Mouse (Mus musculus) Patski (cell line): ENCODE results near the gene Shisal2b. TPM values are rescaled to one million over a fixed set of nuclear protein-coding genes. Genes with fewer than 3 reads are reported as not detected.

ENCODE experiments used
- ATAC-seq: fragments of 100-300 bp; one replicate; pipeline ENCODE4 v1.8.0; 2021
- CTCF ChIA-PET: fragments of 350-600 bp; sonication (Branson Sonifier 250); formaldehyde crosslinking; loops from one replicate; lab custom pipeline; 2022; ENCODE audit warnings: inconsistent platforms; lab: Charles Lee
- POLR2A ChIA-PET: fragments of 350-600 bp; sonication (Branson Sonifier 250); formaldehyde crosslinking; loops from one replicate; lab custom pipeline; 2022; ENCODE audit warnings: antibody characterized with exemption, inconsistent platforms; lab: Charles Lee
- DNase-seq: peaks from one replicate; pipeline ENCODE4 v3.0.0-alpha.2; 2011; ENCODE audit warnings: low read depth, low spot score
- H3K27me3 ChIP-seq: fragments of 371-371 bp; one replicate; pipeline ENCODE4 v1.5.1; 2021
- CTCF ChIP-seq: fragments of 100-300 bp; IDR thresholded peaks from one replicate; pipeline ENCODE4 v1.5.1; 2021
- in situ Hi-C: fragments of 300-500 bp; cut with MboI; formaldehyde crosslinking; loops from 3 replicates; pipeline ENCODE4 v1.11.1; 2018; ENCODE audit warnings: low pct_unique_long_range_greater_than_20kb, mixed read lengths
- polyA plus RNA-seq: library from polyadenylated mRNA; unstranded; gene quantifications from one replicate; pipeline ENCODE4 v1.2.3, GENCODE M21; 2021

Shisal2b gene
- polyA plus RNA-seq, 1 experiment from 2014 or later, result 0.08 TPM

DNA sequence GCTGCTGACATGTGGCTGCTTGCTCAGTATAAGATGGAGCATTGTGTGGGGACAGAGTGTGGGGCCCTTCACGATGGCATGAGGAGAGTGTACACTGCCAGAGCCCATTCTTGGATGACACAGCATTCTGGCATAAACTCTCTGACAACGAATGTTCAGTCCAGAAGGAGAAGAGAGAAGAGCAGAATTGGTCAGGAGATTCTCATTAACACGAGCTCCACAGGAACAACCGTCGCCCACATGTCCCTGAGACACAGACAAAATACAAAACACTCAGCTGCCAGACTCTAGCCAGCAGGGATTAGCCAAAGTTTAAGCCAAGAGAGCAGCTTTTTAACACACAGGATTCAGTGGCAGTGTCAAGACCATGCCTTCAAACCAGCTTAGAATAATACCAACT lies 3.0 kb upstream of the Shisal2b start:
- no peak for TF ChIP-seq CTCF
- DNase-seq (no peak), ATAC-seq (no peak)
- in situ Hi-C loops, result no loop called here
- H3K27me3 ChIP-seq, result peaks cover 15% of the 10 kb centered on the region
- CTCF ChIA-PET, result no interaction called here
- POLR2A ChIA-PET, result no interaction called here

DNA sequence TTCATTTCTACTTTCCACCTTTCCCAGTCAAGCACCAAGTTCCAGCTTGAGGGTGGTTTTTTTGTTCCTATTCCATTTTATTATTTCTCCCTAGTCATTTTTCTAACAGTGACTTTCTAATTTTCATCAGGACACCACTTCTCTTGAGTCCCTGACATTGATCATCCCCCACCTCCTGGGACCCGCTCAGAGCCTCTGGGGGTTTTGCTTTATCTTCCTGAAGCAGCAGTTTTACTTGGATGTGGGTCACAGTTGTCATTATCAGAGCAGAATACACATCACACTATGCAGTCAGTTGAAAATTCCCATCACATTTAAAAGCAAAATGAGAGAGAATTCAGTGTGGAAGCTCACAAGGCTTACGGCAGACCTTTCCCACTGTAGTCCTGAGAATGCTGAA lies 10.0 kb downstream of the Shisal2b start:
- ChIA-PET CTCF (no interaction called here), POLR2A (no interaction called here)
- DNase-seq, result no peak
- ATAC-seq, result no peak
- in situ Hi-C loops, result no loop called here
- no peak for TF ChIP-seq CTCF
- peaks cover 29% of the 10 kb centered on the region for H3K27me3 ChIP-seq

DNA sequence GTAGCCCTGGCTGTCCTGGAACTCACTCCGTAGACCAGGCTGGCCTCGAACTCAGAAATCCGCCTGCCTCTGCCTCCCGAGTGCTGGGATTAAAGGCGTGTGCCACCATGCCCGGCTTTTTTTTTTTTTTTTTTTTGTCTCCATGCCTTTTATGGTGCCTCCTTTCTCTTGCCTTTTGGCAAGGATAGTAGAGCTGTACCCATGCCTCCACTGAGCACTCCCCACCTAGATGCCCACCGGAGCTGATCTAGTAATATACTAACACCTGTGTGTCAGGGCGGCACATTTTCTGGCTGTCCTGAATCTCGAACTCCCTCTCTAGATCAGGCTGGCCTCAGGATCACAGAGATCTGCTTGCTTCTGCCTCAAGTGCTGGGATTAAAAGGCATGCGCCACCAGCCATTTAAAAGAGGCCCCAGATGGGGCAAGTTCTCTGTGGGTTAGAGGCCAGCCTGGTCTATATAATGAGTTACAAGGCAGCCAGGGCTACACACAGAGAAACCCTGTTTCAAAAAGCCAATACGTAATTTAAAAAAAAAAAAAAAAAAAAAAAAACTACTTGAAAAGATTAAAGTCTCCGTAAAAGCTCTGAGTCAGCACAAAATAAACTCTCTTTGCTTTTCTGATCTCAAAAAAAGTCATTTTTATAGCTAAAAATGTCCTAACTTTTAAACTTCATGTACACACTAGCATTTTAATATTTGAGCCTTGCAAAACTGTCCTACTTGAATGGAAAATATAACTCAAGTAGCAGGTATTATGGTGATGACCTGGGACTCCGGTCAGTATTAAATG lies 20.2 kb downstream of the Shisal2b start:
- DNase-seq, result no peak
- CTCF ChIA-PET, result interaction anchor here (1.2 kb wide), 1 partner anchor 38 kb away, joined by 3 read pairs; no protein-coding TSS in a partner anchor
- in situ Hi-C loops, result no loop called here
- no peaks in the 10 kb centered on the region for H3K27me3 ChIP-seq
- no peak for ATAC-seq
- TF ChIP-seq CTCF, result no peak
- POLR2A ChIA-PET, result no interaction called here

DNA sequence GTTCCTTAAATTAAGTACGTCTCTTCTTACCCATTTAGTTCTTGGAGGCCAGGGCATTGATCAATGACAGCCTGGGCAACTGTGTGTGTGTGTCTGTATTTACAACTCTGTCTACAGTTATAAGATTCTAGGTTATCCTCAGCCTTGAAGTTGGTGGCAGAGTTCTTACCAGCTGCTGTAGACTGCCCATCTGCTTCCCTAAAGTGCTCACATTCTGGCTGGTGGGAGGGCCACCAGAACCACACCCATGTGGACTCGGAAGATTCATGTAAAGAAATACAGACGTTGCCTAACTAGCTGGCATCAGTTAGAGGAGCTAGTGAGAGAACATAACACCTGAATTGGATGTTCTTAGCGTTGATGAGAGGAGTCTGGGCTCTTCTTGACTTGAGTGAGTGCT lies 21.8 kb downstream of the Shisal2b start:
- no peak for DNase-seq
- no peak for ATAC-seq
- no peaks in the 10 kb centered on the region for H3K27me3 ChIP-seq
- CTCF ChIA-PET, result interaction anchor here (1.0 to 1.1 kb wide), 2 partner anchors 10 to 23 kb away, joined by 3 read pairs; no protein-coding TSS in a partner anchor
- in situ Hi-C loops, result no loop called here
- POLR2A ChIA-PET, result no interaction called here
- no peak for TF ChIP-seq CTCF

DNA sequence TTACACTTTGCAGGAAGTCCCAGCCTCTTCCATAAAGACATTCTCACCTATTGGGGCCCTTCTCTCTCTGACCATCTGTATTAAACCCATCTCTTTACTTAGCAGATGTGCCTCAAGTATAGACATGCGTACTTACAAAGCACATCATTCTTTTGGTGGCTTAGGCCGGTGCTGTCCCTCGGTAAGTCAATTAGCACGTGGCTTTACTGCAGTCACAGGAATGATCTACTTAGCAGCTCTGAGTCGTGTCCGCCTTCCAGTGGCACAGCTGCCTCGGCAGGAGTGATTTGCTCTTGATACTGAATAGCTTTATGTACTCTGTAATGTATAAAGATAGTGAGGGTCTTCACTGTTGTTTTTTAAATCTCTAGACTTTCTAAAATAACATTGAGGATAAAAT lies 26.1 kb downstream of the Shisal2b start:
- no peak for DNase-seq
- CTCF ChIA-PET, result no interaction called here
- ATAC-seq, result no peak
- TF ChIP-seq CTCF, result no peak
- in situ Hi-C loops, result no loop called here
- POLR2A ChIA-PET, result interaction anchor here (0.6 kb wide), 1 partner anchor 27 kb away, joined by 3 read pairs; no protein-coding TSS in a partner anchor
- no peaks in the 10 kb centered on the region for H3K27me3 ChIP-seq

DNA sequence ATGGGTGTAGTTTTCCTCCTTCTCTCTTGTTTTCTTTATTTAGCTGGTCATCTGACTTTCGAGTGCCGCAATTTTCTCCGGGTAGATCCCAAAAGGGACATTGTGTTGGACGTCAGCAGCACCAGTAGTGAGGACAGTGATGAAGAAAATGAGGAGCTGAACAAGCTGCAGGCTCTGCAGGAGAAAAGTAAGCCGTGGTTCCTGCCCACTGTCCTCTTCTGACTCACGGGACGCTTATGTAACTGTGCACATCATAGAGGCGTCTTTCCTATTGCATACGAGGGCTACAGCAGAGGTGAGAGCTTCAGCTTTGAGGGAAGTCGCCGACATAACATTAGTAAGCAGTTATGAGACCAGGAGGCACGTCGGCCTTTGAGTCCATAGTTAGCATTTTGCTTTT lies 30.9 kb downstream of the Shisal2b start:
- no peaks in the 10 kb centered on the region for H3K27me3 ChIP-seq
- DNase-seq, result no peak
- POLR2A ChIA-PET, result no interaction called here
- in situ Hi-C loops, result no loop called here
- ATAC-seq, result no peak
- CTCF ChIA-PET, result interaction anchor here (0.8 kb wide), 1 partner anchor 12 kb away, joined by 3 read pairs; no protein-coding TSS in a partner anchor
- no peak for TF ChIP-seq CTCF

DNA sequence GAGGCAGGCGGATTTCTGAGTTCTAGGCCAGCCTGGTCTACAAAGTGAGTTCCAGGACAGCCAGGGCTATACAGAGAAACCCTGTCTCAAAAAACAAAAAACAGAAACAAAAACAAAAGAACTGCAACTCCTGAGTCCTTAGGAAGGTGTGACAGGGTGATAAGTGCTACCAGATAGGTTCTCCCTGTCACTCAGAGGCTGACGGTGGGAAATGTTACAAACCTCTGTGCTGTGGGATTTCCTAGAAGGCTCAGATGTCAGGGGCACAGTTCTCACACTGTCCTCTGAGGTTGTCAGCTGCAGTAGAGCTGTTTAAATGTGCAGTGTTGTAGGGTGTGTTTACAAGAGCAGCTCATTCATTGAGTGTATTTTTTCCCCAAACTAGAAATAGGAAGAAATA lies 38.2 kb downstream of the Shisal2b start:
- ChIA-PET CTCF (interaction anchor here (1.0 to 1.3 kb wide), 2 partner anchors 16 to 69 kb away, joined by 3 read pairs; no protein-coding TSS in a partner anchor), POLR2A (no interaction called here)
- no peaks in the 10 kb centered on the region for H3K27me3 ChIP-seq
- TF ChIP-seq CTCF, result no peak
- DNase-seq (no peak), ATAC-seq (no peak)
- in situ Hi-C loops, result no loop called here

DNA sequence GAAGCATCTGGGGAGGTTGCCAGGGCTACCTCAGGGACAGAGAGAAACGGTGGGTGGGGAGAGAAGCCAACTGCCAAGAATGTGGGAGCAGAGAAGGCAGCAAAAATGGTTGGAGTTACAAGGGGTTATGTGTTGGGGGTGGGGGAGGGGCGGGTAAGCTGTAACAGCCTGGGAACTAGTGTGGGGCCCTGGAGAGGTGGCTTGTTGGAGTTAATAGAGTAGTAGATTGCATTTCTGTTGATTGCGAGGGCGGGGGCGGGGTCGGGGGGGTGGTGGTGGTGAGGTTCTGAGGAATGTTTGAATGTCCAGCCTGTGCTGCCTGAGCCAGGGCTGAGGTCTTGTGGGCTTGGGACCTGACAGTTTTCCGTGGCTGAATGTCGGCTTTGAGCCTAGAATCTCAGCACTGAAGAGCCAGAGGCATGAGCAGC lies 41.3 kb downstream of the Shisal2b start:
- no peak for DNase-seq
- TF ChIP-seq CTCF, result no peak
- CTCF ChIA-PET, result no interaction called here
- POLR2A ChIA-PET, result no interaction called here
- H3K27me3 ChIP-seq, result no peaks in the 10 kb centered on the region
- no peak for ATAC-seq
- in situ Hi-C loops, result no loop called here

DNA sequence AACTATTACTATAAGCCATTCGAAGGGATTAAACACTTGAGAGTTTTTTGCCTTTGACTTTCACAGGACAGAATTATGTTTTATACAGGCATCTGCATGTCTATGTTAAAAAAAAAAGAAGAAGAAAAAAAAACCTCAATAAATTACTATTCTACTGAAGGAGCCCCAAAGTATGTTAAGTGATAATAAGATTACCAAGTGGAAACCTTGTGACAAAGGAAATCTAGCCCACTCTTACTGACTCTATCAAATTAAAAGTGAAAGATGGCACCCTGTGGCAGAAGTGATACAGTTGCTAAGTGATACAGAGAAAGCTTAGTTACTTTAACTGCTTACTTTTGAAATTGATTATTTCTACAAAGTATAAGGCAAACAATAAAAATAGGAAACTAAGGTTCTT lies 41.8 kb downstream of the Shisal2b start:
- TF ChIP-seq CTCF, result no peak

DNA sequence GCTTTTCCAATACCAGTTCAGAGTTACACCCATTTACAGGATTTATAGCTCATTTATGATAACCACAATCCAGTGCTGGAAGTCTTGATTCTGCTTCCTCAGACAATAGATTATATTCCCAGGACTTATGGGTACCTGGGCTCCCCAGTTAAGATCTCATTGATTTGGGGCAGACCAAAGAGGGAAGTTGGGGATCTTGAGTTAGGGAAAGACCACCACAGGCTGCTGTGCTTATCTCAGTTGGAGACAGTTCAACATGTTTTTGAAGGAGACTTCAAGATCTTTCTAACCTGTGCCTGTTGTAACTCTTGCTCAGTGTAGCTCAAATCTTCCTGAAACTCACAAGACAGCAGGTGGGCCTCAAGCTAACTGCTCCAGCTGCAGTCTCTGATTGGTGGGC lies 42.5 kb downstream of the Shisal2b start:
- no peak for TF ChIP-seq CTCF
- H3K27me3 ChIP-seq, result no peaks in the 10 kb centered on the region
- DNase-seq (no peak), ATAC-seq (no peak)
- ChIA-PET CTCF (interaction anchor here (0.8 to 1.4 kb wide), 2 partner anchors 12 to 15 kb away, joined by 3 read pairs; no protein-coding TSS in a partner anchor), POLR2A (no interaction called here)
- in situ Hi-C loops, result no loop called here

More for the DNA sequence above, 41.8 kb downstream of the Shisal2b start:
- DNase-seq, result no peak
- ChIA-PET CTCF (no interaction called here), POLR2A (no interaction called here)
- in situ Hi-C loops, result no loop called here
- no peaks in the 10 kb centered on the region for H3K27me3 ChIP-seq
- no peak for ATAC-seq

DNA sequence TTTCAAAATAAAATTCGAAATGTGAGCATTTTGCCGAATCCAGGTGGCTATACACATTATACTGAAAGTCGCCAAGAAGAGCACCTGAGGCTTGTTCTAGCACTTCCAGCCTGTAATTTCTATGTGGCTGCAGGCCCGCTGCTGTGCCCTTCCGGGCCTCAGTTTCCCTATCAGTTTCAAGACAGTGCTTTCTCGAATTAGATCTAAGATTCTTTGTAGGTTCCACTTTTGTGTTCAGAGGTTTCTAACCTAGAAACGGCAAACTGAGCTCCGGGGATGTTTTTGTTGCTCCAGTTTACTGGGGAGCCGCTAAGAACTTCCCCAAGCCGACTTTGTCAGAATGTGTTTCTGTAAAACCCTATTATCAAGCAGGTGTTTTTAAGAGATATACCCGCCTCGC lies 46.0 kb downstream of the Shisal2b start:
- no peaks in the 10 kb centered on the region for H3K27me3 ChIP-seq
- no peak for TF ChIP-seq CTCF
- POLR2A ChIA-PET, result no interaction called here
- no peak for ATAC-seq
- CTCF ChIA-PET, result interaction anchor here (1.1 to 2.0 kb wide), 2 partner anchors 12 to 567 kb away, joined by 4 to 9 read pairs; no protein-coding TSS in a partner anchor
- DNase-seq, result no peak
- in situ Hi-C loops, result no loop called here
